Mouse (Mus musculus): ENCODE results near the gene Wdpcp. TPM values are rescaled to one million over a fixed set of nuclear protein-coding genes. Genes with fewer than 3 reads are reported as not detected.

Gene Wdpcp
- total RNA-seq, 2 experiments from 2014 or later: 14.8 to 15.3 TPM

DNA sequence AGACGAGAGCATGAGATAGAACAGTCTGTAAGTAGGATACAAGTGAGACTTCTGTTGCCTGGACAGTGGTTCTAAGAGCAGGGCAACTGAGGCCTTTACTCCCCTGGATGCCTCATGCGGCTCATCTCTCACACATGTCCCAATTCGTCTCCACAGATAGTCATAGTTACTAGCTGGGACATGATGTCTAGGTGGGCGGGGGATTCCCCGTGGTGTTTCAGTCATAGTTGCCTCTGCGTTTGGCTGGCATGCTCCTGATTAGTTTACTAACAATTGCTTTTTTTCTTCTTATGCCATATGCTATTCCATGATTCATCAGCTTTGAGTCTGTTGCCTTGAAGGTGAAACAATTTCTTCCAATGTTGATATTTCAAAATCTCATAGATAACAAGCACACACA, 116.4 kb downstream of the Wdpcp start:
- intact Hi-C loops (cut with DNase I): no loop called here
- no peak for TF ChIP-seq CTCF (IDR thresholded peaks at IDR 0.05)
- Histone ChIP-seq H3K4me3 (no peak overlapping the region), H3K27ac (no peak overlapping the region)
- peak; percentile 23 to 35 for DNase-seq (ENCODE audit: extremely low spot score in 1 of 2, low spot score in 2 of 2)

DNA sequence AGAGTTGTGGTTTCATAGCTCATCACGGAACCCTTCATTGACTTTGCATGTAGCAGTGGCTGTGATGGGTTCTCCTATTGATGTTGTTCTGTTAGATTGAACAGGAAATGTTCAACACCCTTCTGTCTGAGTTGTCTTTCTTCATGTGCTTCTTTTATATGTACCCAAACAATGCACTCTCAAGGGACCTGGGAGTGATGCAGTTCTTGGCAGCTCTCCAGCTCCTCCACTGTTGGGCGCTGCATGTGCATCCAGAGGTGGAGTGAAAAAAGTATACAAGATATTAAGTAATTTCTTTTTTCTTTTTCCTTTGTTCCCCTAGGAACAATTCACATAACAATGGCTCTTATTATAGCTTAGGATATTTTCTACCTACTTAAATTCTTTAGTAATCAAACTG, 118.7 kb downstream of the Wdpcp start:
- no peak overlapping the region for H3K27ac ChIP-seq
- intact Hi-C loops (cut with DNase I): no loop called here
- no peak for DNase-seq (ENCODE audit: extremely low spot score in 1 of 2, low spot score in 2 of 2)
- TF ChIP-seq CTCF (IDR thresholded peaks at IDR 0.05): no peak
- no peak overlapping the region for H3K4me3 ChIP-seq

DNA sequence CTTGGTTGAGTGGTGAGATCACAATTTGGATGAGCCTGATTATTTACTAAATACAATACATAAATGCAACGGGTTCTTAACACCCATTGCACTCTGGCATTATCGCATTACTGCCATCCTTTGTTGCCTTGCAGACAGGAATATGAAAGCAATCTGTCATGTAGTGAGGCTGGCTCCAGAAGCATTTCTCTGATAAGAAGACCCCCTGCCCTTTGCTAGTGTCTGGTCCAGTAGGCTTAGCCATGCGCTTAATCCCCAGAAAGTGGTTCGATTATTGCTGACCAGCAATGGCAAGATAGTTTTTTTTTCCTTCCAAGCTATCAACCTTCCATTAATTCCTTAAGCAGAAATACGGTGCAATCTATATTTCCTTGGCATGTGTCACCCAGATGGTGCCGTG, 122.1 kb downstream of the Wdpcp start:
- intact Hi-C loops (cut with DNase I): no loop called here
- no peak for TF ChIP-seq CTCF (IDR thresholded peaks at IDR 0.05)

DNA sequence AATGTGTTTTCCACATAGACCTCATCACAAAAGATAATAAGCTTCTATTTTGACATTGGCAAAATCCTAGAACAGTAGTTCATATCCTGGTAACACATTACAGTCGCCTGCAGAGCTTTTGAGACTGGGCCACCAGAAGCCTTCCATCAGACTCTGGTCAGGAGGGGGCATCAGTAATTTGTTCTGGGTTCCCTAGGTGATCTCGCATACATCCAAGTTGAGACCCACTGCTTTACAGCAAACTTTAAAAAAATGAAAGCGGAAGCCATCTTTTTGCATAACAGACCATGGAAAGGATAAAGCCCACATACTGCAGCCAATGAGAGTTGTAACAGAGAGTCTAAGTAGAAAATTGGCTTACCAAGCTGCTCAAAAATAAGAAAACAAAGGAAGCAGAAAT, 125.6 kb downstream of the Wdpcp start:
- Histone ChIP-seq H3K4me3 (no peak overlapping the region), H3K27ac (no peak overlapping the region)
- intact Hi-C loops (cut with DNase I): no loop called here
- TF ChIP-seq CTCF (IDR thresholded peaks at IDR 0.05): no peak
- DNase-seq (ENCODE audit: extremely low spot score in 1 of 2, low spot score in 2 of 2): no peak

More for the DNA sequence above, 122.1 kb downstream of the Wdpcp start:
- Histone ChIP-seq H3K4me3 (no peak overlapping the region), H3K27ac (no peak overlapping the region)
- no peak for DNase-seq (ENCODE audit: extremely low spot score in 1 of 2, low spot score in 2 of 2)

DNA sequence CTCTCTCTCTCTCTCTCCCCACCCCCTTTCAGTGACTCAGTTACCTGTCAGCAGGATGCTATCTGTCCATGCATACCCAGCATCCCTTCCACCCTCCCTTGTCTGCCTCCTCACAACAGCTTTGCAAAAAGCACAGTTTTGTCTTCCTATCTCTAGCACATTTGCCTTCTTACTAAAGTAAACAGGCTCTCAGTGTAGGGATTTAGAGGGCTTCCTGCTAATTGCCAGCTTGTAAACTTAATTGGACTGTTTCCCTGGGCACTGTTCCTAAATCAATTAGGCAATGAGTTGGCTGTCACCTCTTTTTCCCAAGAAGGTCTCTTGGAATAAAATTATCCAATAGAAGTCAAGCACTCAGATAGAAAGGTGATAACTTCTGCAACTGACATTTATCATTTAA, 141.5 kb downstream of the Wdpcp start:
- no peak for TF ChIP-seq CTCF (IDR thresholded peaks at IDR 0.05)

GRCm38 (mm10) chr11:21714065-21714464, 142.0 kb downstream of the Wdpcp start:
- no peak overlapping the region for H3K4me3 ChIP-seq
- TF ChIP-seq CTCF (IDR thresholded peaks at IDR 0.05): no peak
- no peak for DNase-seq (ENCODE audit: extremely low spot score in 1 of 2, low spot score in 2 of 2)
- H3K27ac ChIP-seq: no peak overlapping the region
- intact Hi-C loops (cut with DNase I): no loop called here

More for the DNA sequence above, 141.5 kb downstream of the Wdpcp start:
- intact Hi-C loops (cut with DNase I): no loop called here
- no peak for DNase-seq (ENCODE audit: extremely low spot score in 1 of 2, low spot score in 2 of 2)
- no peak overlapping the region for H3K27ac ChIP-seq
- H3K4me3 ChIP-seq: no peak overlapping the region

- no peak for DNase-seq (ENCODE audit: extremely low spot score in 1 of 2, low spot score in 2 of 2)
- Histone ChIP-seq H3K4me3 (no peak overlapping the region), H3K27ac (no peak overlapping the region)
- TF ChIP-seq CTCF (IDR thresholded peaks at IDR 0.05): no peak
- intact Hi-C loops (cut with DNase I): no loop called here
Observed at GRCm38 (mm10) chr11:21726329-21726728, 154.3 kb downstream of the Wdpcp start.

- Histone ChIP-seq H3K4me3 (no peak overlapping the region), H3K27ac (no peak overlapping the region)
- intact Hi-C loops (cut with DNase I): no loop called here
- no peak for TF ChIP-seq CTCF (IDR thresholded peaks at IDR 0.05)
- no peak for DNase-seq (ENCODE audit: extremely low spot score in 1 of 2, low spot score in 2 of 2)
Observed at GRCm38 (mm10) chr11:21729056-21729455, 157.0 kb downstream of the Wdpcp start.

DNA sequence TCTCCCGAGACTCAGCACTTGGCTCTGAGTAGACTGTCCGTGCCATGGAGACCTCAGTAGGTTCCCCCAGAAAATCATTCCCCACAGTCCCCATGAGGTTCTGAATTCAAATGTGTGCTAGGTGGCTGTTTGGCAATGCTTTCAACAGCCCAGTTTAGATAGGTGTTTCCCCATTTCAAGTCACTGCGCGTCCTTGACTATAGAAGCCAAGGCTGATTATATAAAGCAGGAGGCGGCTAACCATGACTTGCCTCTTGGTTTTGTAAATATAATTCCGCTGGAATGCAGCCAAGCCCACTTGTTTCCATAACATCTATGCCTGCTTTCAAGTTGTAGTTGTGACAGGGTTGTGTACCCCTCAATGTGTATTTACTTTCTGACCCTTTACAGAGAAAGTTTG, 157.9 kb downstream of the Wdpcp start:
- DNase-seq (ENCODE audit: extremely low spot score in 1 of 2, low spot score in 2 of 2): no peak
- intact Hi-C loops (cut with DNase I): no loop called here
- TF ChIP-seq CTCF (IDR thresholded peaks at IDR 0.05): no peak
- no peak overlapping the region for H3K27ac ChIP-seq
- H3K4me3 ChIP-seq: no peak overlapping the region

- no peak for DNase-seq (ENCODE audit: extremely low spot score in 1 of 2, low spot score in 2 of 2)
- H3K27ac ChIP-seq: no peak overlapping the region
- no peak overlapping the region for H3K4me3 ChIP-seq
- intact Hi-C loops (cut with DNase I): no loop called here
- no peak for TF ChIP-seq CTCF (IDR thresholded peaks at IDR 0.05)
Observed at GRCm38 (mm10) chr11:21735272-21735671, 163.2 kb downstream of the Wdpcp start.

GRCm38 (mm10) chr11:21749487-21749886, 177.5 kb downstream of the Wdpcp start:
- TF ChIP-seq CTCF (IDR thresholded peaks at IDR 0.05): no peak
- H3K4me3 ChIP-seq: no peak overlapping the region
- intact Hi-C loops (cut with DNase I): no loop called here
- DNase-seq (ENCODE audit: extremely low spot score in 1 of 2, low spot score in 2 of 2): no peak
- H3K27ac ChIP-seq: no peak overlapping the region

DNA sequence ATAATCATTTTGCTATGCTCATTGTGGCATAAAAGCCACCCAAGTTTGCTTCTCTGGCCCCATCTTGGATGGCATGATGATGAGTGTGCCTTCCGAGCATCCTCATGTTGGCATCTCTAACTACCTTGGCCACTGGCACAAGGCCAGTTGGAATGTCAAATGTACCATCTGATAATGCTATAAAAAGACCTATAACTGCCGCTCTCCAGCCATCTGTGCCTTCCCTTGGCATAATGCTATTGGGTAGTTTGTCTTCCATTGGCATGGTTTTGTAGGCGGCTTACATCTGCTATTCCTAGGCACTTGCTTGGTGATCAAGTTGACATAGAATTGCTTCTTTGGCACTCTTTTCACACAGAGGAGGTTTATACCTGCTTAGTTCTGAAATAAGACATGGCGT, 191.2 kb downstream of the Wdpcp start:
- TF ChIP-seq CTCF (IDR thresholded peaks at IDR 0.05): no peak
- DNase-seq (ENCODE audit: extremely low spot score in 1 of 2, low spot score in 2 of 2): no peak
- intact Hi-C loops (cut with DNase I): no loop called here
- Histone ChIP-seq H3K4me3 (no peak overlapping the region), H3K27ac (no peak overlapping the region)

DNA sequence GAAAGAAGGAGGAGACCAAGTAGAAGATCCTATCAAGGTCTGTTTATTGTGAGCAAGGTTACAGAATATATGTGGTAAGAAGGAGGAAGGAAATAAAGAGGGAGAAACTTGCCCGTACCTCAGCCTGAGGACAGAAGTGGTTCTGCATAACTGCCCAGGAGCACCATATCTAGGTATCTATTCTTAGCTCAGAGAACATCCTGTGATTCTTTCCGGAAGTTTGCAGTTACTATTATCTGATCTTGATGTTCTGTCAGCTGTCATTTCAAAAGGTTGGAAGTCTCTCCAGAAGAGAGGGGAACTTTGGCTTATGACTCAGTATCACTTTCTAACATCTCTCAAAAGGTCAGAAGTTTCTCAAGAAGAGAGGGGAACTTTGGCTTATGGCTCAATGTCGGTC, 216.8 kb downstream of the Wdpcp start:
- DNase-seq (ENCODE audit: extremely low spot score in 1 of 2, low spot score in 2 of 2): no peak
- intact Hi-C loops (cut with DNase I): no loop called here
- no peak for TF ChIP-seq CTCF (IDR thresholded peaks at IDR 0.05)
- Histone ChIP-seq H3K4me3 (no peak overlapping the region), H3K27ac (no peak overlapping the region)

- no peak for TF ChIP-seq CTCF (IDR thresholded peaks at IDR 0.05)
- no peak for DNase-seq (ENCODE audit: extremely low spot score in 1 of 2, low spot score in 2 of 2)
- no peak overlapping the region for H3K27ac ChIP-seq
- intact Hi-C loops (cut with DNase I): no loop called here
- no peak overlapping the region for H3K4me3 ChIP-seq
Observed at GRCm38 (mm10) chr11:21824941-21825340, 252.9 kb downstream of the Wdpcp start.
